Mouse (Mus musculus) CD8-positive naive resting alpha-beta T cell, adult 57 days (primary cell): ENCODE measurements around the gene Gm527. TPM values are rescaled to one million over a fixed set of nuclear protein-coding genes. Genes with fewer than 3 reads are reported as not detected.

ENCODE experiments used
- total RNA-seq: library from RNA; stranded (reverse); gene quantifications from one replicate; pipeline ENCODE4 v1.2.4, GENCODE M21; 2023

Gm527 gene
- 5.5 TPM for total RNA-seq

DNA sequence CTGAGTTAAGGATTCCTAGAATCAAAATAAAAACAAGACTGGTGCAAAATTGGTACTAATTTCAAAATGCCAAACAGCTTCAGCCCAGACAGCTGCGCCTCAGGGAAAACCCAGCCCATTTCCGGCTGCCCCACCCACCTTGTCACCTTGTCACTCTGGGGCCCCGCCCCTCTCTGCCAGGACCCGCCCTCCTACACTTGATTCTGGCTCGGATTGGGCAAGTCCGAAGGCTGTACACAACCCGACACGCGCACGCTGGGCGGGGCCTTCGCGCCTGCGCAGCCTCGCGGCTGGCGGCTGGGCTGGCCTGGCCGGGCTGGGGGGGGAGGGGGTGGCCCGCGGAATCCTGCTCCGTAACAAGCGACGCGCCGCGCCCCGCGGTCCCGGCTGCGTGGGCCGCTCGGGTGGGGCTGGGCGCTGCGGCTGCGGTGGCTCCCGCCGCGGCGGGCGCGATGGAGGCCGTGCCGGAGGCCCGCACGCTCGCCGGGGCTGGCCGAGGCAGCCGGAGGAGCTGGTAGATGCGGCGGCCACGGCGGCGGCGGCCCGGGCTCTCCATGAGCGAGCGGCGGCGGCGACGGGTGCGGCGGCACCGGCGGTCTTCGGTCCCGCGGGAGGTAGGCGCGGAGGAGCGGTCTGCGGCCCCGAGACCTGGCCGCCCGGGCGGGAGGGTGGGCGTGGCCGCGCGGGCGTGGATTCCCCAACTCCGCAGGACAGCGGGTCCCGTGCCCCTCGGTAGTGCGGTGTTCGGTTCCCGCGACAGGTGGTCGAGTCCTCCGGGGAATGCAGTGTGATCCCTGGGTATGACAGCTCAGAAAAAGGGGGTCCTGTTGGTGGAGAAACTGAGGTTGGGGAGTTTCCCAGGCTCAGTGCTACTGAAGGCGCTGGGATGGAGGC lies at the start of gene Gm527:
Gene Gm527, plus strand, starts transcription at position 329 of the 894 bp plus-strand sequence.

DNA sequence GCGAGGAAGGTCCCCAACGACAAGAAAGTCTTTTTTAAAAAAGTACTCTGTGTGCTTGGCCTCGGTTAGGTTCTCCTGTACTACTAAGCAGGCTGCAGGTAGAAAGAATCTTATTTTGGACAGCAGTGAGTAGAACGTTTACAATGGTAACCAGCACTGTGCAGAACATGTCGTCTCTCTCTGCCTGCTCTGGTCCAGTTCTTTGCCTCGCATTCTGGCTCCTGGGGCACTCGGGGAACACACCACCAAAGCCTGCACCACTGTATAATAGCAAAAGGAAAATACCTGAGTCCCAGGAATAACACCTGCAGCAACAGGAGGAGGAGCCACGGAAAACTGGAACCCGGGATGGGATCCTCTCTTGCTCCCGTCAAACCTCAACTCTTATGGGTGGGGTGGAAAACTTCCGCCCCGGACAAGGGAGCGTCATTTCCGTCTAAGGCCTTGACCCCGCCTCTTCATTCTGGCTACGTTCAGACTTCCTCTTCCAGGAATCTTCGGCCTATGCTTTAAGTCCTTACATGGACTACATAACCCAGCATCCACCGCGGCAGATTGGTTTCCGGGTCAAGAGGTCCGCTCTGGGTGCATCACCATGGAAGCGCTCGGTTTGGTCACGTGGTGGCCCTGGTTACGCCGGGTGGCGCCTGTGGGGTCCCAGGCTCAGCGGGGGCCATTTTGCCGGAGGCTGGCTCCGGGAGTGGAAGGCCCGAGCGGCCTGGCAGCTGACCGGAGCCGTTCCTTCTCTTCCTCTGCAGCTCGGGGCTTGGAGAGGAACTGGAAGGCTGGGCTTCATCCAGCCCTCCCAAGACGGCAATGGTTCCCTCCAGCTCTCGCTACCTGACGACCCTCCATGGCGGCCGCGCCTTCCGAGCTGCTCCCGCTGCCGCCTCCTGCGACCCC lies 47.7 kb downstream of the Gm527 start, which contains the start of the genes Klhl28 and Togaram1:
Gene Klhl28, minus strand, starts transcription at position 411 of the 903 bp plus-strand sequence.
Gene Togaram1, plus strand, starts transcription at position 681 of the 903 bp plus-strand sequence.

Other genes starting within 250 kb of the Gm527 start
- gene Klhl28, start 47.6 kb downstream of the Gm527 start, total RNA-seq: 22.7 TPM
- 67.5 TPM for gene Togaram1, start 47.9 kb downstream of the Gm527 start, total RNA-seq
- 119 TPM for gene Prpf39, start 118.4 kb downstream of the Gm527 start, total RNA-seq
- gene Fkbp3, start 156.1 kb downstream of the Gm527 start, total RNA-seq: 92.2 TPM
- 13.4 TPM for gene Fancm, start 157.7 kb downstream of the Gm527 start, total RNA-seq